Mouse (Mus musculus) brain, embryonic 18.5 days (tissue): ENCODE results near the gene Ppp1r27.
"Not testable (repeated sequence)": the region's sequence is repeated elsewhere in the genome, so short reads cannot be mapped to it uniquely, and the experiment has no call there.

Experiments used
- DNase-seq: peaks from one replicate; pipeline ENCODE4 v3.0.0-alpha.2; 2012; ENCODE audit warnings: low read depth, low spot score

The Ppp1r27 gene

GRCm38 (mm10) chr11:120550810-120551440 lies at the start of gene Ppp1r27:
TSS of gene Ppp1r27 (minus strand) at chr11:120551132.
- no peak for DNase-seq

- no peak for DNase-seq
These were observed 49.8 kb upstream of the Ppp1r27 start for GRCm38 (mm10) chr11:120600716-120601115.

GRCm38 (mm10) chr11:120598990-120599549 lies 48.1 kb upstream of the Ppp1r27 start:
- DNase-seq = no peak

DNA sequence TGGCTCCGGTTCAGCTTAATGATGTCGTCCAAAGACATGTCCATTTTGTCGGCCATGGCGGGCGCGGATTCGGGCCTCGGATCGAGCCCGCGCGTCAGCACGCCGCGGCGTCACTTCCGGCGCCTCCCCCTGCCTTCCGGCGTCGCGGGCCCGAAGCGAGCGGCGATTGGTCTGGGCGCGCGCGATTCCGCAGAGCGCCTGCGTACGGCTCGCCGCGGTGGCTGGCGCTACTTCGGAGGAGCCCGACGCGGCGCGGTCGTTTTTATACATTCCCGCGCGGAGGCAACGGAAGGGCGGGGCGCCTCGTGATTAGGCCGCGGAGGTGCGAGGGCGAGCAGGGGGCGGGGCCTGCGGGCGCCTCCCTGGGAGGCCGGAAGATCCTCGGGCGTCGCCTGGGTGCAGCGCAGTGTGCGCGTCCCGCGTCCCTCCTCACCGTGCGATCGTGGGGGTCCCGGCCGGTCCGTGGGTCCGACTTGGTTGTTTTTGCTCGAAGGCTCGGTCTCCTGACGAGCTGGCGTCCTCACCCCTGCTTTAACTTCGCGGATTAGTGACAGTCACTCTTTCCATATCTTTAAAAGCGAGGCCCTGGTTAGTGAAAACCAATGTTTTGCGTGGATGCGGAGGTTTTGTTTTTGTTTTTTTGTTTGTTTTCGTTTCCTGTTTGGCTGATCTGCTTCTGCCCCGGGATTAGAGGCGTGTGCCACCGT lies 47.5 kb upstream of the Ppp1r27 start, which contains the start of the genes Alyref and Anapc11:
Alyref (minus strand) TSS at position 83 of the 707 bp plus-strand sequence.
Anapc11 (plus strand) TSS at position 139 of the 707 bp plus-strand sequence.
- DNase-seq = peak; percentile 89

DNA sequence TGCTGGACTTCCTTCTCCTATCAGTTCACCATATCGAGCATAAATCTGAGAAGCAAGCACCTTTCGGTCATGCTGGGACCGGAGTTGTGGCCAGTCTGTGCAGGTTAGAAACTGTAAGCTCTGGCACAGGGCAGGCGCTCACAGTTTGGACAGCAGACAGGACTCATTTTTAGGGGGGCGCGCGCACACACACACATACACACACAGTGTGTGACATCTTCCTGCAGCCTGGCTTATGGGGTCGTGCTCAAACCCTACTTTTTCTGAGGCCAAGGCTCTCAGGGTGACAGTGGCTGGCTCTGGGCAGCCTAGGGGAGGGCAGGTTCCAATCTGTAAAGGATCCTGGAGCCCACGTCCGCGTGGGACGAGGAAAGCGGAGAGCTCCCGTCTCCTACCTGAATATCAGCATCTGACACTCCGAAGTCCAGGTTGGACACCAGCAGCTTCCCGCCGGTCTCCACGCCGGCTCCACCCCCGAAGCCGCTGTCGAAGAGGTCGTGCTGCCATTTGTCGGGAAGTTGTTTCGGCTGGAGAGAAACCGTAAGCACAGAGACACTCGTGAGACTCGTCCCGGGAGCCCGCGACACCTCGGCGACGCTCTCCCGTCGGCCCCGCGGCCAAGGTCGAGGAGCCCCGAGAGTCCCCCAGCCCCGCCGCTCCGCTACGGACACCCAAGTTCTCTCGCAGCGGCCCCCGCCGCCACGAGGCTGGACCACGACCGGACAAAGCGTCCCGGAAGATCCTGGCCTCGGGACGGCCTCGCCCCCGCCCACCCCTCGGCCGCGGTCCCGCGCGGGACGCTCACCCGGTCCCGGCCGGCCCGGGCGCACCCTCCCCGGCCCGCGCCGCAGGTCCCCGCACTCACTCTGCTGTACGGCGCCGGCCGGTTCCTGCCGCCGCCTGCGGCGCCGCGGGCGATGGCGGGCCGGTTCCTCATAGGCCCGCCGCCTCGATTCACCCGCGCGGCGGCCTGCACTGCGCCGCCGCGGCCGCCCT lies 46.6 kb upstream of the Ppp1r27 start:
- DNase-seq = no peak

DNA sequence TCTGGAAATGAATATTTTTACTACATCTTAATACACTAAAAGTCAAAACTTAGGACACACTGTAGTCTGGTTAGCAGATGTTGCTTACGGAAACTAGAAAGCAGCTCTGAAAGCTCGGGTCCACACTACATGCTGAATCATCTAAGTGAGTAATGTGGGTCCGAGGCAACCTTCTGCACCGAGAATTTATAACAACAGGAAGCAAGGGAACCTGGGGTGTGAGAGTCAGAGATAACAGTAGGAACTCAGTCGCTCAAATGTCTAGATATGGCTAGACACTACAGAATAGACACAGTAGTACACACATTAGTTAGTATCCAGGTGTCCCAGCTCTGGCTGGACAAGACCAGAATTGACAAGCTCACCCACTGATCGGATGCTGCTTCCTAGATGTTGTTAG lies 37.6 kb upstream of the Ppp1r27 start:
- no peak for DNase-seq

- DNase-seq = no peak
These were observed 33.0 kb upstream of the Ppp1r27 start for GRCm38 (mm10) chr11:120583937-120584336.

GRCm38 (mm10) chr11:120582982-120583293 lies 32.0 kb upstream of the Ppp1r27 start:
- DNase-seq = not testable (repeated sequence)

DNA sequence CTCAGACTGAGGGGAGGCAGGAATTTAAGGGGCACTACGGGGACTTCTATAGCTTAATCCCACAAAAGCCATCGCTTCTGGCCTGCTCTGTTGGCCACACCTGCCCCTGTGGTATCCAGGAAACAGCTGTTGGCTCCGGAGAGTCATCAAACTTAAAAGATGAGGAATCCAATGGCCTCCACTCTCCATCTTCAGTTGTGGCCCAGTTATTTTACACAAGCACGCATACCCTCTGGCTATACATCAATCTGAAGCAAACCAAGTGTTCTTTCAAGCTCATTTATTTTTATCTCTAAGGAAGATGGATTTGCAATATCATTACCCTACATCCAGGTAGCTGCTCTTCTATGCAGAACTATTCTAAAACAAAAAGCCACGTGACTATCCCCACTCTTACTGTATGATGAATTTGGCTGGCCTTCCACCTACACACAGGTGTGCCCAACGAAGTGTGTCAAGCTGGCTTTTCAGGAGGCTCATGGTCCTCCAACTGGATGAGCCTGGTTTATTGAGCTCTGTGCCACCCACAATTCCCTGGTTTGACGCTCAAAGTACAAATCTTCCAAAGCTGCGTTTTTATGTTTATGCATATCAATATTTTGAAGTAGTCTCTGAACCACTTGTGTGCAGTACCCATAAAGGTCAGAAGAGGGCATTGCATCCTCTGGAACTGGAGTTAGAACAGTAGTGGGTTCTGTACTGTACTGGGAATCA lies 31.5 kb upstream of the Ppp1r27 start:
- no peak for DNase-seq

- DNase-seq = no peak
These were observed 30.7 kb upstream of the Ppp1r27 start, which contains the start of gene Arhgdia for GRCm38 (mm10) chr11:120581490-120582267. TSS of gene Arhgdia (minus strand) at chr11:120581624.

DNA sequence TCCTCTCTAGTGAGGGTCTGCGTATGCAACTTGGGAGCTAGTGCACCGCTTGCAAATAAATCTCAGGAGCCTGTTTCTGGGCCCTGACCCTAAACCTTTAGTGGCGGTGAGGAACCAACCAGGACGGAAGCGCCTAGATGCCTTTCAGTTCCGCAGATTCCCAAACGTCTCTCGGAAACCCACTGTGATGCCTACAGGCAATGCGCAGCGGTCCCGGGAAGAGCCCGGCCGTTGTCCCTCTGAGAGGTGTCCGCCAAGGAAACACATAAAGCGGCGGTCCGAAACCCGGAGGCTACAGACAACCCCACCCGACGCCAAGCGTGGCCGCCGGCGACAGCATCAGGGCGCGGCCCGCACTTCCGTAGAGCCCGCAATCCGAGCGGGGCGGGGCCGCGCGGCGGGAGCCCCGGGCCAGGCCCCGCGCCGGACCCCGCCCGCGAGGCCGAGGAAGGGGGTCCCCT lies 30.0 kb upstream of the Ppp1r27 start:
- no peak for DNase-seq

DNA sequence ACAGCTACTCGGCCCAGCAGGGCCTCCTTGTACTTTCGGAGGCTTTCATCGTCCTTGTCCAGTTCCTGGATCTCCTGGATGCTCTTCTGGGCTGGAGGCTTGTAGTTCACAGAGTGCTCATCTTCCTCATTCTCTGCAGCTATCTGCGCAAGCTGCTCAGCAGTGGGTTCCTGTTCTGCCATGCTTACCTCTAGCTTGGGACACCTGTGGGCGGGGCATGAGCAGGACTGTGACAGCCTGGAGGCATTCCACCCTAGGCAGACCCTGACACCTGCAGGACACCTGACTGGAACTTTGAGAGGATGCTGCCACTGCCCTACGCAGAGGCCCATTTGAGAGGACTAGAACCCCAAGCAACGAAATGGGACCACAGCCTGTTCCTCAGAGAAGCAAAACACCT lies 29.3 kb upstream of the Ppp1r27 start:
- DNase-seq = no peak

DNA sequence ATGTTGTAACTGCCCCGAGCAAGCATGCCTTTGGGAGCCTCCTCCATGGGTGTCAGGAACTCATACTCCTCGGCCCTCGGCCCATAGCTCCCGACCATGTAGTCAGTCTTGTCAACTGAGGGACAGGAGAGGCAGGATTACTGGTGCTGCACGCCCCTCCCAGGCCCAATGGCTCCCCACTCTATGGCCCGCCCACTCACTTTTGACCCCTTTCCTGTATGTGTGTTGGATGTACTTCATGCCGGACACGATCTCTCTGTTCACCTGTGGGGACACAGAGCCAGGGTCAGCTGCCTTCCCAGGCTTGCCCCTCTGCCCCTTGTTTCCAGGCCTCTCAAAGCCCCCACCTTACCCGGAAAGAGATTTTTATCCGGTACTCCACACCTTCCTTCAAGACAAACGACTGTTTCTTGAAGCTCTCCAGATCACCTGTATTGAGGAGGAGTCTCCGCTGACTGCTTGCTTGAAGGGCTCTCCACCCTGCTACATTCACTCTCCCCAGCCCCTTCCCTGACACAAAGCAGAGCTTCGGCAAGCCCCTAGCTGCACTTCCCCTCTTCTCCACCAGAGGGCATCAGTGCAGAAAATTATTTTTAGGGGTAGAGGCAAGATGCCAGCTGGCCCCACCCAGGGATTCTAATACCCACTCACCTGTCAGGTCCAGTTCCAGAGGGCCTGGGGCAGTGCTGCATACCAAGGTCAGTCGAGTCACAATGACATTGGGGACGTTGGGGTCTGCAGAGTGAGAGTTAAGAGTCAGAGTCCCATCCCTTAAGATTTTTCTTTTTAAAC lies 28.6 kb upstream of the Ppp1r27 start:
- no peak for DNase-seq

DNA sequence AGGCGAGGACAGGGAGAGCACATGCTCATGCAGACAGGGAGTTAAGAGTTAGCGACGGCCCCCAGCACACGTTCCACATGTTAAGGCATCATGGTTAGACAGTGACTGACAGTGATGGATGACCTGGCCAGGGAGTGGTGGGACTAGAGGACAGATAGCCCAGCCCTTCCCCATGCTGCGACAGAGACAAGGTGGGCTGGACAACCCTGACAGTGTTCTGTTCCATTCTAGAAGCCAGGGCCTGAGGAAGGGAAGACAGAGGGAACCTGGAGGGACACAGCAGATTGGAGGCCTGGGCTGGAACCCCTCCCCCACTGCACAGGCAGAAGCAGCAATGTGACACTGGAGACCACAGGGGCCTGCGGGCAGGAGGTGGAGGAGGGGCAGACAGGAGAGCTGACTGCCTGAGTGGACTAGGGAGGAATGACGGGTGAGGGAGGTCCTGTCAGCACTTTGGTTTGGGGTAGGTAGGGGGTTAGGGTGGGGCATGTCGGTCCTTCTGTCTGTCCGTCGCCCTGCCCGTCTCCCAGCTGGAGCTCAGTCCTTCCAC lies 27.8 kb upstream of the Ppp1r27 start:
- DNase-seq = no peak

GRCm38 (mm10) chr11:120578024-120578693 lies 27.2 kb upstream of the Ppp1r27 start:
- no peak for DNase-seq

GRCm38 (mm10) chr11:120577211-120578023 lies 26.5 kb upstream of the Ppp1r27 start:
- no peak for DNase-seq

DNA sequence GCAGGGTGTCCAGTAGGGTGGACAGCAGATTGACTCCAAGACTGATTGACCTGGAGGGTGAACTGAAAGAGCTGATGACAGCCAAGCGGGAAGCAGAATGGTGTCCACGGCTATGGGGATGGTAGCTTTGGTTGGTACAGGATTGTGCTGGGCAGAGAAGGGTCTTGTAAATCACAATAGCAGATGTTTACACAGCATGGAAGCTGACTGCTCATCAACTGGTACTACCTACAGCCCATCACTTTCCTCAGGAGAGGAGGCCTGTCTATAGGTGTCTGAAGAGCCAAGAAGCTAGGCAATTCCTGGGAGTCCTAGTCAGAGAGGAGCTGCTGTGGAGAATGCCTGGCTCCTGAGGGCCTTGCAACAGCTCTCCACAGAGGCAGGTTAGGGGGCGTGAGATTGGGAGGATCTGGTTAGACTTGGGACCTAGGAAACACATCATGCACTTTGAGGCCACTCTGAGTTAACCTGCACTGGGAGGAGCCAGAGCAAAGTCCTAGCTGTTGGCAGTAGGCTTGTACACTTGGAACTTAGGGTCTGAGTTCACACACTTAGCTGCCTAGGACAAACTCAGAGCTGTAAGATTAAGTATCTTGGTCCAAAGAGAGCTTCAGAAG lies 25.5 kb upstream of the Ppp1r27 start:
- no peak for DNase-seq
